7 mouse cellular contexts compared by ENCODE assay signal in genomic region chr5:121451644-121452025, GRCm38 (mm10). TPM values are rescaled to one million over a fixed set of nuclear protein-coding genes. Genes with fewer than 3 reads are reported as not detected.
A peak's percentile ranks its signal among the peaks of the same experiment; 100 is the strongest.
DNase-seq lines count a peak whose midpoint lies in the region; ATAC-seq and TF ChIP-seq lines count a peak whose summit lies in the region.

Gene Tmem116 (plus strand): TSS chr5:121451893.

- peaks cover 20% of the 10 kb centered on the region; the same call in 1 of the 2 replicates for H3K4me1 ChIP-seq in kidney, adult 2 months (ENCODE audit: control insufficient read depth, insufficient read depth, low read length)
- peaks cover 28% of the 10 kb centered on the region for H3K4me1 ChIP-seq in lung, embryonic 15.5 days

- DNase-seq in urinary bladder, postnatal 25 days (ENCODE audit: low spot score), result peak; percentile 25
- no peak for DNase-seq in urinary bladder, postnatal 10 days (ENCODE audit: low spot score)
- DNase-seq in cerebellum, adult 9-11 months, result peak; percentile 62
- peak; percentile 58 for DNase-seq in kidney, adult 2 months
- DNase-seq in spleen, adult 12 weeks (ENCODE audit: low spot score), result peak; percentile 33

- H3K27ac ChIP-seq in kidney, adult 2 months (ENCODE audit: insufficient read depth, low read depth, low read length), result peak within 1 kb of the TSS; percentile 98
- peak within 1 kb of the TSS; percentile 95 for H3K27ac ChIP-seq in lung, embryonic 15.5 days

- no peak for TF ChIP-seq POLR2A in kidney, adult 2 months (IDR thresholded peaks at IDR 0.05; ENCODE audit: low read depth, low read length)

- peak within 1 kb of the TSS; percentile 89 for H3K4me3 ChIP-seq in kidney, adult 2 months (ENCODE audit: insufficient read depth, low read depth, low read length)
- H3K4me3 ChIP-seq in lung, embryonic 15.5 days, result peak within 1 kb of the TSS; percentile 90

- 0 out of 2 replicates have a peak, but pooled peaks have one; percentile 7 for ATAC-seq in granulocyte monocyte progenitor cell, adult 5-6 weeks (replicated peaks; ENCODE audit: poor library complexity, severe bottlenecking)
- no peak for ATAC-seq in lung, embryonic 15.5 days (ENCODE audit: borderline replicate concordance, extremely low read depth, low FRiP score, low TSS enrichment)

- H3K36me3 ChIP-seq in kidney, adult 2 months (ENCODE audit: control insufficient read depth, insufficient read depth, low read length), result peaks cover 2% of the 10 kb centered on the region; the same call in 1 of the 2 replicates
- H3K36me3 ChIP-seq in lung, embryonic 15.5 days, result peaks cover 26% of the 10 kb centered on the region

- no peaks in the 10 kb centered on the region for H3K9me3 ChIP-seq in lung, embryonic 15.5 days

- peak within 1 kb of the TSS; percentile 95 for H3K9ac ChIP-seq in lung, embryonic 15.5 days

- no peak for TF ChIP-seq CTCF in kidney, adult 2 months (conservative IDR thresholded peaks at IDR 0.05; ENCODE audit: insufficient read depth, insufficient read length, low read depth, low read length)

- peak within 1 kb of the TSS; percentile 74 for H3K4me2 ChIP-seq in lung, embryonic 15.5 days

- under 1% methylated on average over 17 of the region's 17 CpGs for WGBS in kidney, adult 2 months
- WGBS in lung, embryonic 15.5 days, result 0% methylated on average over 17 of the region's 17 CpGs

- H3K27me3 ChIP-seq in kidney, adult 2 months (replicated peaks; ENCODE audit: control insufficient read depth, insufficient read depth, low read length), result no peaks in the 10 kb centered on the region
- H3K27me3 ChIP-seq in lung, embryonic 15.5 days, result no peaks in the 10 kb centered on the region

RNA-seq across cellular contexts. Expression of gene Tmem116, which starts in this region (rescaled TPM):
- total RNA-seq in granulocyte monocyte progenitor cell, adult 5-6 weeks (2014; fragmentation: Nextera tagmentation), result not detected in 2 replicates
- total RNA-seq in granulocyte monocyte progenitor cell, adult 5-6 weeks (2017), result 0.62 and 0.69 TPM in 2 replicates
- polyA plus RNA-seq in kidney, adult 2 months (2012; rRNA removed), result 147 and 171 TPM in 2 replicates
- 1.8 and 2.3 TPM in 2 replicates for polyA plus RNA-seq in lung, embryonic 15.5 days (2015; fragmentation: Nextera tagmentation; extraction: Ambion mirVana)

Comparison
In these comparisons a context has a peak if more than half of its experiments do, and no peak if none do; other contexts are left out.
1. RNA of gene Tmem116 (polyA plus RNA-seq): 147 to 171 TPM in kidney, adult 2 months; 1.8 to 2.3 TPM in lung, embryonic 15.5 days; every median in the first group is over 10 times any median in the second.
2. Peak in ATAC-seq in granulocyte monocyte progenitor cell, adult 5-6 weeks; RNA of the gene not detected or under 1 TPM.